Mouse (Mus musculus) small intestine, adult 2 months (tissue): ENCODE results near the gene Yars. TPM values are rescaled to one million over a fixed set of nuclear protein-coding genes. Genes with fewer than 3 reads are reported as not detected.
"Not testable (repeated sequence)": the region's sequence is repeated elsewhere in the genome, so short reads cannot be mapped to it uniquely, and the experiment has no call there.

Experiments
- H3K27ac ChIP-seq: fragments of 200-500 bp; 2 replicates; pipeline ENCODE4 v1.5.1; 2012; ENCODE audit warnings: low read depth, low read length, control low read depth, inconsistent platforms; ENCODE audit not compliant: insufficient read depth
- H3K27me3 ChIP-seq: fragments of 200-500 bp; 2 replicates; pipeline ENCODE4 v1.6.1; 2012; ENCODE audit warnings: mild to moderate bottlenecking, moderate library complexity, low read length, inconsistent platforms; ENCODE audit not compliant: control insufficient read depth, insufficient read depth
- H3K36me3 ChIP-seq: fragments of 200-500 bp; 2 replicates; pipeline ENCODE4 v1.6.1; 2012; ENCODE audit warnings: mild to moderate bottlenecking, low read length, control low read depth, inconsistent platforms; ENCODE audit not compliant: control insufficient read depth, insufficient read depth
- H3K4me1 ChIP-seq: fragments of 200-500 bp; 2 replicates; pipeline ENCODE4 v1.6.1; 2012; ENCODE audit warnings: low read length, inconsistent platforms, mixed read lengths; ENCODE audit not compliant: control insufficient read depth, insufficient read depth, insufficient read length
- H3K4me3 ChIP-seq: fragments of 200-500 bp; 2 replicates; pipeline ENCODE4 v1.5.1; 2012; ENCODE audit warnings: low read depth, mild to moderate bottlenecking, control low read depth, inconsistent platforms, low read length, moderate library complexity
- CTCF ChIP-seq: fragments of 200-500 bp; IDR thresholded peaks from 2 replicates; pipeline ENCODE4 v1.5.1; 2012; ENCODE audit warnings: low read depth, mild to moderate bottlenecking, control low read depth, inconsistent platforms, low read length, moderate library complexity, mixed read lengths; ENCODE audit not compliant: insufficient replicate concordance, insufficient read length; ENCODE audit errors: extremely low read depth
- POLR2A ChIP-seq: fragments of 200-500 bp; IDR thresholded peaks from 2 replicates; pipeline ENCODE4 v1.6.1; 2012; ENCODE audit warnings: low read depth, mild to moderate bottlenecking, control low read depth, inconsistent platforms, low read length, moderate library complexity
- WGBS: fragments of 180-500 bp; shearing (Covaris S2); methylation state at CpG from one replicate; pipeline ENCODE4 v1.1.7; 2018; 5-methylcytosine and 5-hydroxymethylcytosine counted together
- polyA plus RNA-seq: library from polyadenylated mRNA; depleted of rRNA; stranded (reverse); fragments of >200 nt; gene quantifications from 2 replicates; pipeline ENCODE4 v1.2.3, GENCODE M21; 2012

The Yars gene
- polyA plus RNA-seq, 1 experiment = 7.8 TPM

- no peaks in the 10 kb centered on the region for H3K27me3 ChIP-seq
- TF ChIP-seq POLR2A = no peak
- TF ChIP-seq CTCF = peak; percentile 57; the same call in 1 of the 2 replicates
- H3K4me1 ChIP-seq = no peaks in the 10 kb centered on the region
- peaks cover 53% of the 10 kb centered on the region for H3K36me3 ChIP-seq
- H3K4me3 ChIP-seq = no peak overlapping the region
- 41% methylated on average over 7 of the region's 7 CpGs for WGBS
- no peak overlapping the region for H3K27ac ChIP-seq
Observed at GRCm38 (mm10) chr4:129209504-129209903, 19.9 kb downstream of the Yars start.

GRCm38 (mm10) chr4:129211461-129211860, 21.9 kb downstream of the Yars start:
- Histone ChIP-seq H3K36me3 (peaks cover 56% of the 10 kb centered on the region), H3K4me1 (no peaks in the 10 kb centered on the region), H3K27me3 (no peaks in the 10 kb centered on the region), H3K4me3 (no peak overlapping the region), H3K27ac (no peak overlapping the region)
- TF ChIP-seq POLR2A (no peak), CTCF (no peak)
- WGBS = 75% methylated on average over 4 of the region's 4 CpGs

GRCm38 (mm10) chr4:129212486-129212885, 22.9 kb downstream of the Yars start:
- H3K27me3 ChIP-seq, H3K4me1 ChIP-seq, H3K4me3 ChIP-seq, H3K27ac ChIP-seq: not testable (repeated sequence)
- H3K36me3 ChIP-seq = peaks cover 56% of the 10 kb centered on the region
- 62% methylated on average over 3 of the region's 3 CpGs for WGBS
- peak; percentile 10; the same call in 1 of the 2 replicates for TF ChIP-seq CTCF

- no peak overlapping the region for H3K27ac ChIP-seq
- H3K4me1 ChIP-seq = no peaks in the 10 kb centered on the region
- no peak overlapping the region for H3K4me3 ChIP-seq
- TF ChIP-seq CTCF (no peak), POLR2A (no peak)
- H3K36me3 ChIP-seq = peaks cover 90% of the 10 kb centered on the region
- no peaks in the 10 kb centered on the region for H3K27me3 ChIP-seq
- WGBS = 78% methylated on average over 7 of the region's 7 CpGs
Observed at GRCm38 (mm10) chr4:129218569-129219175, 29.1 kb downstream of the Yars start.

- no peak overlapping the region for H3K4me3 ChIP-seq
- WGBS = 87% methylated on average over 10 of the region's 10 CpGs
- no peaks in the 10 kb centered on the region for H3K27me3 ChIP-seq
- H3K4me1 ChIP-seq = peaks cover 2% of the 10 kb centered on the region; the same call in 1 of the 2 replicates
- peaks cover 91% of the 10 kb centered on the region for H3K36me3 ChIP-seq
- TF ChIP-seq CTCF (no peak), POLR2A (no peak)
- H3K27ac ChIP-seq = no peak overlapping the region
Observed at GRCm38 (mm10) chr4:129219198-129219597, 29.6 kb downstream of the Yars start.

GRCm38 (mm10) chr4:129220376-129221089, 31.0 kb downstream of the Yars start:
- no peak overlapping the region for H3K27ac ChIP-seq
- no peak for TF ChIP-seq CTCF
- no peak for TF ChIP-seq POLR2A
- H3K27me3 ChIP-seq = no peaks in the 10 kb centered on the region
- H3K4me3 ChIP-seq = no peak overlapping the region
- H3K4me1 ChIP-seq = peaks cover 2% of the 10 kb centered on the region; the same call in 1 of the 2 replicates
- peaks cover 92% of the 10 kb centered on the region for H3K36me3 ChIP-seq
- 73% methylated on average over 7 of the region's 7 CpGs for WGBS

GRCm38 (mm10) chr4:129221097-129222010, 31.8 kb downstream of the Yars start:
- H3K27me3 ChIP-seq = no peaks in the 10 kb centered on the region
- H3K4me3 ChIP-seq = no peak overlapping the region
- no peak overlapping the region for H3K27ac ChIP-seq
- H3K36me3 ChIP-seq = peaks cover 93% of the 10 kb centered on the region
- TF ChIP-seq CTCF (no peak), POLR2A (no peak)
- 82% methylated on average over 23 of the region's 23 CpGs for WGBS
- H3K4me1 ChIP-seq = peaks cover 2% of the 10 kb centered on the region
